Mouse (Mus musculus) gastrocnemius, postnatal 4 days (tissue): ENCODE measurements around the gene Amdhd2. TPM values are rescaled to one million over a fixed set of nuclear protein-coding genes. Genes with fewer than 3 reads are reported as not detected.

Source experiments
- DNase-seq, 2 experiments: peaks; one replicate each; pipeline ENCODE4 v3.0.0; 2021 to 2022; ENCODE audit warnings: low spot score in 2 of 2, mixed read lengths in 2 of 2
- long read RNA-seq, 2 experiments: library from polyadenylated mRNA; stranded (forward); transcript quantifications; one replicate each; pipeline ENCODE4 v2.0.0; 2021
- total RNA-seq, 2 experiments: library from RNA; stranded (reverse); gene quantifications; 2 replicates each; pipeline ENCODE4 v1.2.3; 2021

Amdhd2 gene
- 10 to 100 TPM; 20.2 to 24.7 TPM for total RNA-seq
- long read RNA-seq, experiment 1, transcript Amdhd2-201 (11 exons, 1,496 nt), result major isoform, 10 of 13 reads
- long read RNA-seq, experiment 1, partial matches to known transcripts, result 0 of 13 reads
- long read RNA-seq, experiment 1, other reads (novel, unspliced or antisense), result 3 of 13 reads
- long read RNA-seq, experiment 2, transcript Amdhd2-201 (11 exons, 1,496 nt), result major isoform, 24 of 31 reads
- long read RNA-seq, experiment 2, partial matches to known transcripts, result 2 of 31 reads
- long read RNA-seq, experiment 2, other reads (novel, unspliced or antisense), result 5 of 31 reads

- peak; percentile 97 to 98 for DNase-seq
Observed at GRCm38 (mm10) chr17:24163176-24163962, at the start of gene Amdhd2. Gene Amdhd2 (minus strand): TSS chr17:24163766.

DNA sequence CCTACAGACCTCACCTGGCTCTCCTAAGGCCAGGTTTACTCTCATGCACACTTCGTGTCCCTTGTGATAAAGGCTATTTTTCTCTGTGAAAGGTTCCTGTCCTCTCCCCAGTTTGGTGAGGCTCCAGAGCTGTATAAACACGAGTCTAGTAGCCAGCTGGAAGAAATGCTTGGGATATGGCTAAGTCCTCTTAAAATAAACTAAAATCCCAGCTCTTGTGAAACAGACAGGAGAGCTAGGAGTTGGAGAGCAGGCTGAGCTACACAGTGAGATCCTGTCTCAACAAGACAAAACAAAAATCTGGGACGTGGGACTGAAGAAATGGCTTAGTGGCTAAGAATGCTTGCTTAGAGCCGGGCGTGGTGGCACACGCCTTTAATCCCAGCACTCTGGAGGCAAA lies 49.6 kb upstream of the Amdhd2 start:
- DNase-seq, result no peak

- DNase-seq, result no peak
Observed at GRCm38 (mm10) chr17:24212441-24213018, 49.0 kb upstream of the Amdhd2 start.

DNA sequence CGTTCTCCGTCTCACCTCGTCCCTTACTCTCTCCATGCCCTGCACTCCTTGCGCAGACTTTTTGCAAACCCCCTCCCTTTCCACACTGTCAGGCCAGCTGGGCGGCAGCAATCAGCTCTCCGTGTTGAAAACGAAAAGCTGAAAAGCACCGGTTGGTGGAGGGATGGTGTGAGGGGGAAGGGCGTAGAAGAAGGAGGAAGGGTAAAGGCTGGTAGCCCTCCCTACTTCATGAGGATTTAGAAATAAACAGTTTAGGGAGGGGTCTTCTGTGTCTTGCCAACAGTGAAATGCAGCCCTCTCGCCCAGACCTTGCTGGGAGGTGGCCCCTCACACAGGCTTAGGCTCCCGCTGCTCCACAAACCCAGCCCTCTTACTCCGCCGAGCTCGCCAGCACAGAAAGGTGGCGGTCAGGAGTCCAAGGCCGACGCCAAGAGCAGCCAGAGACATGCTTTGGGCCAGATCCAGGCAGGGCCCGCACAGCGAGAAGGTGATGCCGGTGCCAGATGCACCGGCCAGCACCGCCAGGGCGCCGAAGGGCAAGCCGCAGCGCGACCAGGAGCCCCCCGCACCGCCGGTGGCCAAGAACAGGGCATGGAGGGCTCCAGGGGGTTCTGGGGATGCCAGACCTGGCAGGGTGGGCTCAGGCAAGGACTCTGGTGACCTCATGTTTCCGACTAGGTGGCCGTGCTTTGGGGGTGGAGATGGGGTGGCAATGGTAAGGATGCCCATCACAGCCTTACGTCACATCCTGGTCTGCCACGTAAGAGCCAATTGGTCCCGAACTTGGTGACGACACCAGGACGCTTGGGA lies 48.3 kb upstream of the Amdhd2 start:
- DNase-seq, result peak in 1 of 2 experiments; percentile 39

- DNase-seq, result no peak
Observed at GRCm38 (mm10) chr17:24210591-24210990, 47.0 kb upstream of the Amdhd2 start.

DNA sequence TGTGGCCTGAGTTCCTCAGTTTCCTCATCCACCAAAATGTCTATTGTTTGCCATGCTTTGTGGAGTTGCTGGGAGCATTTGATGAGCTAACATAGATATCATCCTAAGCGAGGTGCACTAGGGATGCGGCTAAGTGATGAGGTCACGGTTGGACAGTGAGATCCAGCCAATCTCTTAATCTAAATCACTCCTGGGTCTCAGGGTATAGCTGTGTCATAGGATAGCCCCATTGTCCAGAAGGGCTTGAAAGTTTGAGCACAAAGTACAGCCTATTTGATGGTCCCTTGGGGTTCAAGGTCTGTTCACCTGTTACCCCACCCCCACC lies 46.3 kb upstream of the Amdhd2 start:
- DNase-seq, result no peak

GRCm38 (mm10) chr17:24209043-24209915 lies 45.7 kb upstream of the Amdhd2 start, which contains the start of gene Ntn3:
Gene Ntn3 (minus strand): TSS chr17:24209531.
- peak; percentile 44 to 58 for DNase-seq

DNA sequence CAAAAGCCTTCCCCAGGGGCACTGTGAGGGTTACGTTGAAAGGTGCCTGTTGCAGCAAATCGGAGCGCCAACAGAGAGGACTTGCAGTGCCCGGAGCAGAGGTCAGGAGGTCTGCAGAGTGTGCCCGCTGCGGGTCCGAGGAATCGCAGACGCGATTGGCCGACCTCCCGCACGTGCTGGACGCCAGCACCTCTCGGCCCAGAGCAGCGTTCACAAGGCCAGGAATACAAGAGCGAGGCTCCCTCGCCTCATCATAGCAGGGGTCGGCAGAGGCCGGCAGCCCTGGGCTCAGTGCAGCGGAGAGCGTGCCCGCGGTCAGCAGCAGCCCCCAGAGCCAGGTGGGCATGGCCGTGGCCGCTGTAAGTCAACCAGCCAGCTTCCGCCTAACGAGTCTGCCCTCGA lies 45.1 kb upstream of the Amdhd2 start:
- DNase-seq, result peak in 1 of 2 experiments; percentile 56

DNA sequence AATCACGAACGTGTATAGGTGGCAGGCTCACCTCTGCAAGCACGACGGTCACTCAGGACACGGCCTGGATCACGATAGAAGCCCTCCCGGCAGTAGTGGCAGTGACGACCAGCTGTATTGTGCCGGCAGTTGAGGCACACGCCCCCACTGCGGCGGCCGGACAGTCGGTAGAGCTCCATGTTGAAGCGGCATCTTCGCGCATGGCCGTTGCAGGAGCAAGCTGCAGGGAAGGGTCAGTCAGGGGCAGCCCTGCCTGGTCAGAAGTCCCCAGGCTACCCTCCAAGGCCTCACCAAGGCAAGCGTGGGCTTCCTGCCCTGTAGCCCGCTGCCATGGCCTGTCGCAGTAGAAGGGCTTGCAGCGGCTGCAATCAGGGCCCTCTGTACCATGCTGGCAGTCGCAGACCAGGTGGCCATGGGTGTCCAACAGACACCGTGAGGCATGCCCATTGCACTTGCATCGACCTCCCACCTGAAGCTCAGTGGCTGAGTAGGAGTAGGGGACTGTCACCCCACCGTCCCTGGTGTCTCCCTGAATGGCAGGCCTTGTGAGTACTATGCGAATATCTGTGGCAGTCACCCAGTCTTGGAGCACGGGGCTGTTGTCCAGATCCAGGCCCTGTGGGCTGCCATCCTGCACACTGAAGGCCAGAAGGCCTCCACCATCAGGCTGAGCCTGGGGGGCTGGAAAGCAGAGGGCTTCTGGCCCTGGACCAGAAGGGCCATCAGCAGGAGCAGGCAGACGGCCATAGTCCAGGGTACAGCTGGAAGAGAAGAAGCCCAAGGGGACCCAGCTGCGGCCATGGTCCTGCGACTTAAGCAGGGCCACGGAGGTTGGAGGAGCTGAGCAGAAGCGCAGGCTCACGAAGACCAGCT lies 44.4 kb upstream of the Amdhd2 start:
- peak in 1 of 2 experiments; percentile 27 for DNase-seq

GRCm38 (mm10) chr17:24206451-24207351 lies 43.1 kb upstream of the Amdhd2 start:
- peak in 1 of 2 experiments; percentile 66 for DNase-seq

DNA sequence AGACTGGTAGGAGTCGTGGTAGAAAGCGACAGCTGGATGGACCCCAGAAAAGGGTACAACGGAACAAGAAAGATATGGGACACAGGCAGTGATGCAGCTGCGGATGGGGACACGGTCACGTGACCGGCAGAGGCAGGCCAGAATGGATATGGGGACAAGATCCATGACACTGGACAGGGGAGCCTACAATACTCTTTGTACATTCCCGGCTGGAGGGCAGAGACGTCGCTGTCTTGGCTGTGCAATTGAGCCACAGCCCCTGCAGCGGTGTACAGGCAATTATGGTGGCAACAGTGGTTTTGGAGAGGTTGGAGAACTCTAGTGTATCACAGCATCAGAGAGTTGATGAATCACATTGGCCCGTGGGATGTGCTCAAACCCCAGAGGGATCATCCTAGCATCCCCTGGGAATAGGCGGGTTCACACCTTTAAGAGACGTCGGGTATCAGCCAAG lies 42.4 kb upstream of the Amdhd2 start:
- DNase-seq, result peak in 1 of 2 experiments; percentile 56

DNA sequence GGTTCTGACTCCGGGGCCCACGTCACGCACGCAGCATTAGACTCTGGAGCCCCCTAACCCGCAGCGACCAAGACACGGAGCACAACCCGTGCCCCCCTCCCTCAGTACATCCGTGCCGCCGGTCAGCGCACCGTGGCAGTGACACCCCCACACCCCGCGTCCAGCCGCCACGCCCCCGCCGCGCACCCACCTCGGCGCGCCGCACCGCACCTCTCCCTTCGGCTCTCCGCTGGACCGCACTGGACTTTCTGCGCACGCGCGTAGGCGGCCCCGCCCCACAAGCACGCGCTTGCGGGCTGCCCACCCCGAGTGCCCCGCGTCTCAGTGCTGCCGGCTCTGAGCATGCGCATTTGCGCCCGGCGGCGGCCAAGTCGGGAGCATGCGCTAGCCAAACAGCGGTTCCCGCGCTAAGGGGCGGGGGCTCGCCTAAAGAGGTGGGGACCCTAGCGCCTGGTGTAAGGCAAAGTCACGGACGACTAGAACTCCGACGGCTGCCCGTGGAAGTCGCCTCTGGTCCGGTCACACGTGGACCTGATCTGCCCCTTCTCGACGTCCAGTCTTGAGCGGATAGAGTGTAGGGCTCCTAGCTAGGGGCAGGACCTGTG lies 41.8 kb upstream of the Amdhd2 start, which contains the start of gene Tbc1d24:
Gene Tbc1d24 (minus strand): TSS at position 279 of the 605 bp plus-strand sequence.
- peak; percentile 86 to 92 for DNase-seq

GRCm38 (mm10) chr17:24204846-24205245 lies 41.3 kb upstream of the Amdhd2 start:
- DNase-seq, result no peak

- DNase-seq, result no peak
Observed at GRCm38 (mm10) chr17:24203611-24204534, 40.3 kb upstream of the Amdhd2 start.

- DNase-seq, result no peak
Observed at GRCm38 (mm10) chr17:24203068-24203467, 39.5 kb upstream of the Amdhd2 start.

DNA sequence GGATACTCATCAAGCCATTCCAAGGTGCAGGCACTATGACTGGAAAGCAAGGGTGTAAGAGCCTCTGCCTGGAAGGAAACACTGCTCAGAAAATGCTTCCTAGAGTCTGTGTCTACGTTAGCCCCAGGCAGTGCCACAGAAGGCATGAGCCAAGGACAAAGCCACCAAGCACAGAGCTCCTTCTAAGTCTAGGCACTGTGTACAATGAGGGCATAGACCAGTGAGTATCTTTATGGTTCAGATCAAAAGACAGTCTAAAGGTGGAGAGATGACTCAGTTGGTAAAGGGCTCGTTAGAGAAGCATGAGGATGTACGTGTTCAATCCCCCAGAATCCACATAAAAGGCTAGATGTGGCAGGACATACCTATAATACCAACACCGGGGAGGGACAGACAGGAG lies 37.5 kb upstream of the Amdhd2 start:
- DNase-seq, result no peak
